Mouse (Mus musculus): ENCODE measurements around the gene Zfhx3. TPM values are rescaled to one million over a fixed set of nuclear protein-coding genes. Genes with fewer than 3 reads are reported as not detected.

Zfhx3 gene
- total RNA-seq, 2 experiments from 2014 or later, result 0.23 to 1.7 TPM

- ATAC-seq (replicated peaks; ENCODE audit: low FRiP score, poor library complexity, severe bottlenecking), result 0 out of 2 replicates have a peak, but pooled peaks have one; percentile 49
Observed at GRCm38 (mm10) chr8:108911511-108911910, 969.1 kb downstream of the Zfhx3 start.

GRCm38 (mm10) chr8:108912998-108913397 is 970.6 kb downstream of the Zfhx3 start:
- ATAC-seq (replicated peaks; ENCODE audit: low FRiP score, poor library complexity, severe bottlenecking), result no peak

GRCm38 (mm10) chr8:108915425-108915824 is 973.0 kb downstream of the Zfhx3 start:
- ATAC-seq (replicated peaks; ENCODE audit: low FRiP score, poor library complexity, severe bottlenecking), result no peak

GRCm38 (mm10) chr8:108915876-108916275 is 973.4 kb downstream of the Zfhx3 start:
- no peak for ATAC-seq (replicated peaks; ENCODE audit: low FRiP score, poor library complexity, severe bottlenecking)

GRCm38 (mm10) chr8:108920151-108920550 is 977.7 kb downstream of the Zfhx3 start:
- no peak for ATAC-seq (replicated peaks; ENCODE audit: low FRiP score, poor library complexity, severe bottlenecking)

- ATAC-seq (replicated peaks; ENCODE audit: low FRiP score, poor library complexity, severe bottlenecking), result no peak
Observed at GRCm38 (mm10) chr8:108923161-108923560, 980.7 kb downstream of the Zfhx3 start.

GRCm38 (mm10) chr8:108924526-108924925 is 982.1 kb downstream of the Zfhx3 start:
- no peak for ATAC-seq (replicated peaks; ENCODE audit: low FRiP score, poor library complexity, severe bottlenecking)

GRCm38 (mm10) chr8:108926106-108926505 is 983.7 kb downstream of the Zfhx3 start:
- no peak for ATAC-seq (replicated peaks; ENCODE audit: low FRiP score, poor library complexity, severe bottlenecking)

- ATAC-seq (replicated peaks; ENCODE audit: low FRiP score, poor library complexity, severe bottlenecking), result no peak
Observed at GRCm38 (mm10) chr8:108930635-108931034, 988.2 kb downstream of the Zfhx3 start.

GRCm38 (mm10) chr8:108931837-108932236 is 989.4 kb downstream of the Zfhx3 start:
- no peak for ATAC-seq (replicated peaks; ENCODE audit: low FRiP score, poor library complexity, severe bottlenecking)

- no peak for ATAC-seq (replicated peaks; ENCODE audit: low FRiP score, poor library complexity, severe bottlenecking)
Observed at GRCm38 (mm10) chr8:108932729-108933128, 990.3 kb downstream of the Zfhx3 start.

GRCm38 (mm10) chr8:108935834-108936694 is 993.6 kb downstream of the Zfhx3 start:
- ATAC-seq (replicated peaks; ENCODE audit: low FRiP score, poor library complexity, severe bottlenecking), result no peak

GRCm38 (mm10) chr8:108936695-108937448 is 994.4 kb downstream of the Zfhx3 start:
- ATAC-seq (replicated peaks; ENCODE audit: low FRiP score, poor library complexity, severe bottlenecking), result no peak

GRCm38 (mm10) chr8:108937904-108938455 is 995.5 kb downstream of the Zfhx3 start:
- ATAC-seq (replicated peaks; ENCODE audit: low FRiP score, poor library complexity, severe bottlenecking), result no peak

- ATAC-seq (replicated peaks; ENCODE audit: low FRiP score, poor library complexity, severe bottlenecking), result no peak
Observed at GRCm38 (mm10) chr8:108942686-108943085, 1000.2 kb downstream of the Zfhx3 start.

- ATAC-seq (replicated peaks; ENCODE audit: low FRiP score, poor library complexity, severe bottlenecking), result no peak
Observed at GRCm38 (mm10) chr8:108943132-108943531, 1000.7 kb downstream of the Zfhx3 start.

- no peak for ATAC-seq (replicated peaks; ENCODE audit: low FRiP score, poor library complexity, severe bottlenecking)
Observed at GRCm38 (mm10) chr8:108944312-108944711, 1001.9 kb downstream of the Zfhx3 start.

GRCm38 (mm10) chr8:108950311-108950710 is 1007.9 kb downstream of the Zfhx3 start:
- ATAC-seq (replicated peaks; ENCODE audit: low FRiP score, poor library complexity, severe bottlenecking), result no peak

GRCm38 (mm10) chr8:108951560-108951959 is 1009.1 kb downstream of the Zfhx3 start:
- ATAC-seq (replicated peaks; ENCODE audit: low FRiP score, poor library complexity, severe bottlenecking), result no peak

- no peak for ATAC-seq (replicated peaks; ENCODE audit: low FRiP score, poor library complexity, severe bottlenecking)
Observed at GRCm38 (mm10) chr8:108956416-108956815, 1014.0 kb downstream of the Zfhx3 start.

- ATAC-seq (replicated peaks; ENCODE audit: low FRiP score, poor library complexity, severe bottlenecking), result no peak
Observed at GRCm38 (mm10) chr8:108962516-108962915, 1020.1 kb downstream of the Zfhx3 start.

All from erythroid progenitor cell, adult 5-6 weeks (primary cell).